Mouse (Mus musculus) lung, adult 2 months (tissue): ENCODE measurements around the gene Tekt4. TPM values are rescaled to one million over a fixed set of nuclear protein-coding genes. Genes with fewer than 3 reads are reported as not detected.

Experiments used
- DNase-seq: peaks from one replicate; pipeline ENCODE4 v3.0.0; 2022
- H3K4me1 ChIP-seq: fragments of 200-500 bp; 2 replicates; pipeline ENCODE4 v1.6.1; 2011; ENCODE audit warnings: low read length; ENCODE audit not compliant: control insufficient read depth, insufficient read depth
- H3K4me3 ChIP-seq: fragments of 200-500 bp; replicated peaks from 2 replicates; pipeline ENCODE3; 2011; ENCODE audit warnings: low read depth, mild to moderate bottlenecking, control low read depth, low read length; ENCODE audit errors: extremely low read depth
- CTCF ChIP-seq: fragments of 200-500 bp; IDR thresholded peaks from 2 replicates; pipeline ENCODE4 v1.5.1; 2011; ENCODE audit warnings: mild to moderate bottlenecking, low read length, control low read depth; ENCODE audit not compliant: insufficient read depth
- POLR2A ChIP-seq: fragments of 200-500 bp; IDR thresholded peaks from 2 replicates; pipeline ENCODE4 v1.6.1; 2011; ENCODE audit warnings: low read depth, mild to moderate bottlenecking, control low read depth, low read length, borderline replicate concordance; ENCODE audit errors: extremely low read depth
- WGBS: fragments of 180-500 bp; shearing (Covaris S2); methylation state at CpG from one replicate; pipeline ENCODE4 v1.1.7; 2018; 5-methylcytosine and 5-hydroxymethylcytosine counted together
- polyA plus RNA-seq: library from polyadenylated mRNA; depleted of rRNA; stranded (reverse); fragments of >200 nt; gene quantifications from 2 replicates; pipeline ENCODE4 v1.2.3, GENCODE M21; 2012

Gene Tekt4
- polyA plus RNA-seq, 1 experiment: 11.9 TPM

DNA sequence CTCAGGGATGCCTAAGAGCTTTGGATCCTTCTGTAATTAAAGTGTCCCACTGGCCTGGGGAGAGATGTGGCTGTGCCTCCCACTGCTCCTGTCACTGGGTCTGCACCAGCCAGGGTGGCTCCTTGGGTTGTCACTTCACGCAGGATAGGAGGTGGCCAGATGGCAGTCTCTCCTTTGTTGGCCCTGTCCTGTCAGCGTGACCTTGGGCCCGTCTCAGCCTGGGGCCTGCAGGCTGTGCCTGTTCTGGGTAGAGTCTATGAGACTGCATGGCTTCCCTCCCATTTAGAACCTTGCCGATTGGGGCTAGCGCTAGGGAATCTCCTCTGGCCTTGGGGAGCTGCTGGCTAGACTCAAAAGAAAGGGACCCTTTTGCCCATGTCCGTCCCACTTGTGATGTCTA, 13.9 kb downstream of the Tekt4 start:
- Histone ChIP-seq H3K4me3 (no peak overlapping the region), H3K4me1 (no peaks in the 10 kb centered on the region)
- TF ChIP-seq POLR2A: no peak
- TF ChIP-seq CTCF: no peak
- no peak for DNase-seq
- WGBS: 66% methylated on average over 6 of the region's 6 CpGs

DNA sequence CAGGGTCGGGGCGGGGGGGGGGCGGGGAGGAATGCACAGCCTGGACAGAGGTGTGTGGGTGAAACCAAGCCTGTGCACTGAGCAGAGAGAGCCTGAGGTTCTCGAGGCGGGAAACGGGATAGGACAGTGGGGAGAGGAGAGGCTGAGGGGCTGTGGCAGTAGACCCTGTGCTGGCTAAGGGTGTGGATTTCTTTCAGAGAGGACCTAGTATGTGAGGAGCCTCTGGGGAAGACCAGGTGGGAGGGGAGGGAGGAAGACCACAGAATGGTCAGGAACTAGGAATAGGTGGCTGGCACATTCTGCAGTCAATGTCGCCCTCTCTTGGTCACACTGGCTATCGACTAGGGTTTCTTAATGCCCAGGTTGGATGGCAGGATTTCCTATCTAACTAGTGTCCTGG, 15.4 kb downstream of the Tekt4 start:
- Histone ChIP-seq H3K4me1 (peaks cover 5% of the 10 kb centered on the region; the same call in 1 of the 2 replicates), H3K4me3 (no peak overlapping the region)
- TF ChIP-seq CTCF (peak; percentile 83), POLR2A (no peak)
- WGBS: 19% methylated on average over 8 of the region's 8 CpGs
- peak; percentile 50 for DNase-seq

DNA sequence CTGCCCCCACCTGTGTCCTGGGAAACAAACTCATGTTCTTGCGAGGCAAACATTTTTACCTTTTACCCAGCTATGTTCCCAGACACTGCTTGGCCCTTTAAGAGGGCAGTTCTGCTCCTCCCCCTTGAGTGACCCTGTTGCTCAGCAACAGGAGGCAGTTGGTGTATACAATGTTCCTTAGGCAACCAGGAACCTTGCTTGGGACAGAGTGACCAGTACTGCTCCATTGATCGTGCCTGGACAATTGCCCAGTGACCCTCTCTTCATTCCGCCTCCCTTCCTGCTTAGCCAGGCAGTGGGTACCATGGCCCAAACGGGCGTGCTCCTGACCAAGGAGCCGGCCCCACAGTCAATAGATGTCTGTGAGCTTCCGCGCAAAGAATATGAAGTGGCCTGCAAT, 17.0 kb downstream of the Tekt4 start:
- TF ChIP-seq POLR2A (no peak), CTCF (no peak)
- 31% methylated on average over 8 of the region's 8 CpGs for WGBS
- peak overlapping the region; percentile 4 for H3K4me3 ChIP-seq
- H3K4me1 ChIP-seq: peaks cover 5% of the 10 kb centered on the region; the same call in 1 of the 2 replicates
- DNase-seq: peak; percentile 47

DNA sequence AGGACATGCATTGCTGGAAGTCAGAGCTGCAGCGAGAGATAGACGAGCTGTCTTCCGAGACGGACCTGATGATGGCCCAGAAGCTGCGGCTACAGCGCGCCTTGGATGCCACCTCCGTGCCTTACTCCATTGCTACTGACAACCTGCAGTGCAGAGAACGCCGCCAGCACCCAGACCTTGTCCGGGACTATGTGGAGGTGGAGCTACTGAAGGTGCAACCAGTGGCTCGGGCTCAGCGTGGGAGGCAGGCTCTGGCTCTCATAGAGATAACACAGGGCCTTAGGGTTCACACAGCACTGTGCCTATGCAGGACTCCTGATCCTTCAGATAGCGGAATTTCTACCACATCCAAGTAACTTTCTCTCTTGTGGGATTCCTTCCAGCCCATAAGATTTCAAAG, 17.6 kb downstream of the Tekt4 start:
- H3K4me3 ChIP-seq: peak overlapping the region; percentile 25
- no peak for TF ChIP-seq CTCF
- TF ChIP-seq POLR2A: no peak
- DNase-seq: peak; percentile 24
- 36% methylated on average over 14 of the region's 14 CpGs for WGBS
- peaks cover 5% of the 10 kb centered on the region; the same call in 1 of the 2 replicates for H3K4me1 ChIP-seq

DNA sequence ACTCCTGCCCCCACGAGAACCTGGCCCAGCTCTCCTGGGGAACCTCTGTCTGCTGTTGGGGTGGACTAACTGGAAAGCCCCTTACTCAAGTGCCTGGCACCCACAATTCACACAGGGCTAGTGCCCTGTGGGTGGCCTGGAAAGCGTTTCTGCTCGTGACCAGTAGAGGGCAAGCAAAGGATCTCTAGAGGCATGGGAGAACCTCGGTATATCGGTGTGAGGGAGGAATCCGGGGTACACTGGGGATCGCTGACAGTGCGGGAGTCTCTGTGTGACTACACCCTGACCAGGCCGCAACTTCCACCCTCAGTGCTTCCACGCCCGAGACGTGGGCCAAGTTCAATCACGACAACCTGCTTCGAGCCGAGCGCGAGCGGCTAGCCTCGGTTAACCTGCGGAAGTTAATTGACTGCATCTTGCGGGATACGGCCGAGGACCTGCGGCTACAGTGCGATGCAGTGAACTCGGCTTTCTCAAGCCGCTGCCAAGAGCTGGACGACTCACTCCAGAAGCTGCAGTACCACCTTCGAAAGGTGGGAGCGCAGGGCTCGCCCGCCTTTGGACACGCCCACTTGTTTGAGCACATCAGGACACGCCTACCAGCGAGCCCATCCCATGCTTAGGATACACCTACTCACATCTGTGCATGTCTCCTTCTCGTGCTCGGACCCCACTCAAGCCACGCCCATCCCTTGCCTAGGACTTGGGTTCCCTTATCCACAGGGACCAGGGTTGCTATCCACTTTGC, 20.1 kb downstream of the Tekt4 start:
- DNase-seq: peak; percentile 50
- TF ChIP-seq CTCF: peak; percentile 69
- TF ChIP-seq POLR2A: no peak
- Histone ChIP-seq H3K4me3 (peak overlapping the region; percentile 3), H3K4me1 (peaks cover 5% of the 10 kb centered on the region; the same call in 1 of the 2 replicates)
- 1% methylated on average over 38 of the region's 38 CpGs for WGBS

DNA sequence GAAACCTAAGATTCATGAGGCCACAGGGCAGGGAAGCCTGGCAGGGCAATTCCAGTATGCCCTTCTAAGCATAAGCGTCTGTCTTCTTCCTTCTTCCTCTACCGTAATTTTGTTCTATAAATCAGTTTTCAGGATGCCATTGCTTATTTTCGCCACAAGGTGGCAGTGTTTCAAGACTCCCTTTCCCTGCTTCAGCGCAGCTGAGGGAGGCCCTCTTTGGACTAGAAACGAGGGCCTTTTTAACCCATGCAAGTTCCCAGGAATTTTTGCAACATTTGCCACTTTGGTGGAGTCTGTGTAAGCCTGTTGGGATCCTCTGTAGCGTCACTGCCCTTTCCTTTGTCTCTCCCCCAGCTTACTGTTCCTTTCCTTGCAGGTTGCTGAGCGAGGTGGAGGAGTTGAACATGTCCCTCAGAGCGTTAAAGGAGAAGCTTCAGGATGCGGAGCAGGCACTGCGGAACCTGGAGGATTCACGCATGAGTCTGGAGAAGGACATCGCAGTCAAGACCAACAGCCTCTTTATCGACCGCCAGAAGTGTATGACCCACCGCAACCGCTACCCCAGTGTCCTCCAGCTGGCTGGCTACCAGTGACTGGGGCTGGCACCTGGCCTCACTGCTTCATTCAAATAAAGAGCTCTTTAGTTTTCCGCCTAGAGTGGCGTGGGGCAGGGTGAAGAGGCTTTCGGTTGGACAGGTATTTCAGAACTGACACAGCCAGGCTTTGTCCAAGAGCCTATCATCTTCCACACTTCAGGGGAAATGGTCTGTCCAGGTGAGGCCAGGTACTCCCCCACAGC, 21.7 kb downstream of the Tekt4 start:
- Histone ChIP-seq H3K4me3 (no peak overlapping the region), H3K4me1 (peaks cover 5% of the 10 kb centered on the region; the same call in 1 of the 2 replicates)
- TF ChIP-seq POLR2A: no peak
- TF ChIP-seq CTCF: peak; percentile 72
- DNase-seq: peak; percentile 43
- WGBS: 27% methylated on average over 19 of the region's 19 CpGs

DNA sequence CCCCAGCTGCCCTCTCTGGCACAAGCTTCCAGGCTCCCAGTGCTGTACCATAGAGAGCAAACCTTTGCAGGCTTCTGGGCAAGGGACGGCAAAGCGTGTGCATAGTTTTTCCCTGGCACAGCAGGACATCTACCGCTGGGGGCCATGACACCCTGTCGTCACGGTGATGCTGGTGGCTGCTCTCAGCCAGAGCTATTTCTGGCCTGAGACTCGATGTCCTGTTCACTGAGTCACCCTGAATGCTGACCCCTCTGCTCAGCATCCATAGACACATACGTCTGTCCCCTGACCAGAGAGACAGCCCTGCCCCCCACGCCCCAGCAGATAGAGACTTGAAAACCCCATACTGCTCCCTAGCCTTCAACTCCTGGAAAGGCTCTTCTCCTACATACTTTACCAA, 25.7 kb downstream of the Tekt4 start:
- 52% methylated on average over 8 of the region's 8 CpGs for WGBS

DNA sequence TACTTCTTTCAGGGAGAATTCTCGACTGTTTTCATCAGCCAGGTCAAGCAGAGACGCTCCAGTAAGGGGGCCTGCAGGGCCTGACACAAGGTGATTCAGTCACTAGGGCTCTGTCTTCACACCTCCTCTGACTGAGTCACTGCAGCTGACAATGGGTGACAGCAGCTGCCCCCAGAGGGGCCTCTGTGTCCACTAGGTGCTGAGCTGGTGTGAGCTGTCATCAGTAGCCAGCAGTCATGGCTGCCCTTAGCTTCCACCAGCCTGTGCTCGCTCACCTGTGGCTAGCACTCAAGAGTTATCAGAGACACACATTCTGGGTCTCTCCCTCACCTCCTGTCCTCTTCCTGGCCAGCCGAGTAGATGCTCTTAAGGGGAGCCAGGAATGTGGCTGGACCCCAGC, 26.4 kb downstream of the Tekt4 start:
- Histone ChIP-seq H3K4me1 (no peaks in the 10 kb centered on the region), H3K4me3 (no peak overlapping the region)
- DNase-seq: no peak
- WGBS: 41% methylated on average over 4 of the region's 4 CpGs
- no peak for TF ChIP-seq CTCF
- TF ChIP-seq POLR2A: no peak

More for the DNA sequence above, 25.7 kb downstream of the Tekt4 start:
- no peak for DNase-seq
- Histone ChIP-seq H3K4me3 (no peak overlapping the region), H3K4me1 (no peaks in the 10 kb centered on the region)
- TF ChIP-seq POLR2A (no peak), CTCF (no peak)

DNA sequence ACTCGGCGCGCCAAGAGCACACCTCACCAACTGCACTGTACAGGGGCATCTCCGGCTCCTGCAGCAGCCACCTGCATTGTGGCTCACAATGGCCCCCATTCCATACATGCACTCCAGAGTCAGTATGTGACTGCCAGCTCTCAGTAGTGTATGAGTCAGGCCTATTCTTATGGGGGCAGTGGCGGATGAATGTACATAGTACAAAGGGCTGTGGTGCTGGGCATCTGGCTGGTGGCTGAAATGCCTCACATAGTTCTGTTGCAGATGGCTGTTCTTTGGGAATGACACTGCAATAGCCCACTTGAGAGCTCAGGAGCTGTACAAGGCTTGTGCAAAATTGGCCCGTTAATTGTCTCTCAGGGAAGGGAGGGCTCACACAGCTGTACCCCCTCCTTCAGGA, 27.7 kb downstream of the Tekt4 start:
- H3K4me3 ChIP-seq: no peak overlapping the region
- 88% methylated on average over 6 of the region's 6 CpGs for WGBS
- DNase-seq: no peak

More for the DNA sequence above, 27.7 kb downstream of the Tekt4 start:
- no peaks in the 10 kb centered on the region for H3K4me1 ChIP-seq
- TF ChIP-seq POLR2A: no peak
- no peak for TF ChIP-seq CTCF
